Mouse (Mus musculus) cerebellum, postnatal 36 days (tissue): ENCODE measurements around the gene Tmem114.

Experiments
- DNase-seq, 2 experiments: peaks; one replicate each; pipeline ENCODE4 v3.0.0; 2021 to 2022; ENCODE audit warnings: mixed read lengths in 2 of 2

Gene Tmem114

DNA sequence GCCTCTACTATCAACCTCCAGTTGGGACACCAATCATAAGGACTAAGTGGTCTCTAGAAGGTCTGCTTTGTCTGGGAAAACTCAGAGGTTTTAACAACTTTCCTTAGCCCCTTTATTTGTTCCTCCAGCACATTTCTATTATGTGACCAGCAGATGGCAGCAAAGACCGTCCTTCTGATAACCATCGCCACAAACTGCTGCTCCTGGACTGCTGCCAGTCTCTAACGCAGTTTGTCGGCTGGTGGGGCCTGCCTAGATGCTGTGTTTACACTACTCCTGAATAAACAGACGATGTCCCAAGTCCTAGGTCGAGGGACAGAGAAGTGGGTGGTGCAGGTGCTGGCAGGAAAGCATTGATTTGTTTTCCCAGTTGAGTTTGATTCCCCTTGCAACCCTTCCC is 18.2 kb downstream of the Tmem114 start:
- peak; percentile 64 to 72 for DNase-seq

GRCm38 (mm10) chr16:8402663-8403062 is 22.3 kb downstream of the Tmem114 start:
- DNase-seq = no peak

GRCm38 (mm10) chr16:8401171-8401955 is 23.6 kb downstream of the Tmem114 start:
- no peak for DNase-seq

- DNase-seq = no peak
Observed at GRCm38 (mm10) chr16:8399868-8400267, 25.1 kb downstream of the Tmem114 start.

DNA sequence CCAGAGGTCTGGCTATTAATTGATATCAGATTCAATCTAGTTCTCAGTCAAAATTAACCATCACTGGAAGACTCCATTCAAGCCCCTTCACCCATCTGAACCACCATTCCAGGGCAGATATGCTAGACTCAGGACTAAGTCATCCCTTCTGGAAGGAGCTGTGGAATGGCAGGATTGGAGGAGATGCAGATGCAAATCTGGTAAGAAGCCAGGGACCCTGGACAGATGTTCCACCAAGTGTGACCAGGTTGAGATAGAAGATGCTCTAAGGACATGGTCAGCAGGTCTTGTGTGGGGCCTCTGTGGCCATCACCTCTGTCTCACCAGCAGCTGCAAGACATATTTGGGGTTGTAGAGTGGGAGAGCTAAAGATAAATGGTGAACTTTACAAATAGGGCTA is 30.0 kb downstream of the Tmem114 start:
- no peak for DNase-seq

DNA sequence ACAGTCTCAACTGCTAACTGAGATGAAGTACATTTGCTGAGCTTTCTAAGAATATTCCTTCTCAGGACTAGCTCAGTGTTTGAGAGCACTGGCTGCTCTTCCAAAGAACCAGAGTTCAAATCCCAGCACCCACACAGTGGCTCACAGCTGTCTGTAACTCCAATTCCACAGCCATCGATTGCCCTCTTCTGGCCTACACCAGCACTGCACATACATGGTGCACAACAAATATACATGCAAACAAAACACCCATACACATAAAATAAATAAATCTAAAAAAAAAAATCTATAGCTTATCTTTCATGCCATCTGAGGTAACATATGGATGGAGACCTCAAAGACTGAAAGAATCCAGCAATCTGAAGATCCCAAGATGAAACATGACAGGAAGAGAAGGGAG is 36.4 kb downstream of the Tmem114 start:
- no peak for DNase-seq

DNA sequence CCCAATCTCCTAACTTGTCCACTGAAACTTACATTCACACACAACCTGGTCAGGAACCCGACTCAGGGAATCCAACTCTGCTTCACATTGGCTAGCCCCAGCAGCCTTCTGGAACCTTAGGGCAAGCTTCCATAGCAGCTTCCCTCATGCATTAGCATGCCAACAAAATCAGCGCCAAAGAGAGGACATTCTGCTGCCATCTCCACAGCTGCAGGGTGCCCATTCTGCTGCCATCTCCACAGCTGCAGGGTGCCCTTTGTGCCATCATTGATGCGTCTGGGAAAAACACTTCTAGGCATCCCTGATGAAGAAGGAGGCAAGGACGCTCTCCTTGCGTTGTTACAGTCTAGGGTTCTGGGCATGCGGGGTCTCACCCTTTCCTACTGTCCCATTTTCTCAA is 38.5 kb downstream of the Tmem114 start:
- no peak for DNase-seq

DNA sequence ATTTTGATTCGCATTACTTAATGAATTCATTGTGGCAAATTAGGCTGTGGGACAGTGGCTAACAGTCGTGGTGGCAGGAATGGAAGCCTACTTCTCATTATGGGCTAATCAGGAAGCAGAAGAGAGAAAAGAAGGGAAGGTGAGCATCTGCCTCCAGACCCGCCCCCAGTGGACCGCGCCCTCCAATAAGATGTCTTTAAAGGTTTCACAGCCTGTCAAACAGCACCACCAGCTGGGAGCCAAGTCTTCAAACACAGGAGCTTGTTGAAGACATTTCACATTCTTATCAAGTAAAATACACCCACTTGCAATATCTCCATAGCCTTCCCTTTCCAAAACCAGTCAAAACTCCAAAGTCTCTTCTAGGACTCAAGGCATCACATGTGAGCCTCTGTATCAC is 39.3 kb downstream of the Tmem114 start:
- no peak for DNase-seq

- no peak for DNase-seq
Observed at GRCm38 (mm10) chr16:8384772-8385171, 40.2 kb downstream of the Tmem114 start.

- no peak for DNase-seq
Observed at GRCm38 (mm10) chr16:8383396-8383795, 41.5 kb downstream of the Tmem114 start.

- DNase-seq = no peak
Observed at GRCm38 (mm10) chr16:8363066-8363465, 61.9 kb downstream of the Tmem114 start.
